20 mouse cellular contexts compared by ENCODE assay signal in the genomic region with DNA sequence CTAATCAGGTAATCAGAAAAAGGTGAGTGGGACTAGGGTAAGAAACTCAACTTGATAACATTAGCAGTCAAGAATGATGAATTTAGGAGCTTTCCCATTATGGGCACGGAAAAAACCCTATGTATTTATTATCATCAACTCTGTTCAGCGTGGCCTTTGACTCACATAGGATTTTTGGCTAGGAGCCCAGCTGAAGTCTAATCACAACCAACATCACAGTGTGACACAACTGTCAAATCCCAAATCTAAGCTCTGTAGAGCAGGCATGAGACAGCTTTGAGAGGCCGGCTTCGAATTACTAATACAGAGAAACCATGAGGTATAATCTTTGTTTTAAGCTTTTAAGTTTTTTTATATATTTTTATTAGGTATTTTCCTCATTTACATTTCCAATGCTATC.
DNase-seq lines count a peak whose midpoint lies in the region; ATAC-seq and TF ChIP-seq lines count a peak whose summit lies in the region.
"Had no signal": no experiment of that assay in that cellular context is flagged by ENCODE, and none has a peak within 500 bp of the region (broad histone marks: within the 10 kb centered on the region; RNA-seq: fewer than 3 reads in every experiment).

No protein-coding gene starts in this region.

- peaks cover 5% of the 10 kb centered on the region for H3K4me1 ChIP-seq in liver, postnatal 0 days (ENCODE audit: insufficient read depth)
- H3K4me1 ChIP-seq in neural tube, embryonic 15.5 days: no peaks in the 10 kb centered on the region
- H3K4me1 ChIP-seq in midbrain, embryonic 14.5 days (ENCODE audit: control insufficient read depth, insufficient read depth, low read length): no peaks in the 10 kb centered on the region
- H3K4me1 ChIP-seq: forebrain, embryonic 10.5 days; heart, embryonic 12.5 days; hindbrain, embryonic 15.5 days had no signal

- no peaks in the 10 kb centered on the region for H3K36me3 ChIP-seq in liver, postnatal 0 days (replicated peaks; ENCODE audit: insufficient read depth, low read length)
- H3K36me3 ChIP-seq in neural tube, embryonic 15.5 days: no peaks in the 10 kb centered on the region
- no peaks in the 10 kb centered on the region for H3K36me3 ChIP-seq in midbrain, embryonic 14.5 days (ENCODE audit: control insufficient read depth, insufficient read depth, low read length)
- H3K36me3 ChIP-seq: heart, embryonic 12.5 days; hindbrain, embryonic 15.5 days had no signal

- 65% methylated on average over 4 of the region's 4 CpGs for WGBS in liver, postnatal 0 days (ENCODE audit: insufficient replicate concordance)
- 84% methylated on average over 4 of the region's 4 CpGs for WGBS in neural tube, embryonic 15.5 days
- 87% methylated on average over 4 of the region's 4 CpGs for WGBS in midbrain, embryonic 14.5 days

- H3K27me3 ChIP-seq in liver, postnatal 0 days (ENCODE audit: insufficient read depth, low read length): no peaks in the 10 kb centered on the region
- H3K27me3 ChIP-seq in neural tube, embryonic 15.5 days (replicated peaks): no peaks in the 10 kb centered on the region
- H3K27me3 ChIP-seq in midbrain, embryonic 14.5 days (ENCODE audit: control insufficient read depth, insufficient read depth, low read length): no peaks in the 10 kb centered on the region
- H3K27me3 ChIP-seq: embryonic facial prominence, embryonic 15.5 days; heart, embryonic 12.5 days; hindbrain, embryonic 15.5 days had no signal

- peak; percentile 87 for ATAC-seq in liver, postnatal 0 days
- 0 out of 2 replicates have a peak, but pooled peaks have one; percentile 18 for ATAC-seq in common myeloid progenitor, adult 5-6 weeks (replicated peaks; ENCODE audit: low read depth, poor library complexity, severe bottlenecking)
- no peak for ATAC-seq in neural tube, embryonic 15.5 days (ENCODE audit: low FRiP score)
- no peak for ATAC-seq in midbrain, embryonic 14.5 days (ENCODE audit: low FRiP score, low TSS enrichment)
- ATAC-seq: forebrain, embryonic 14.5 days; inflammation-experienced regulatory T-cells, adult 6 months had no signal

- no peak overlapping the region for H3K27ac ChIP-seq in liver, postnatal 0 days (ENCODE audit: low read depth)
- no peak overlapping the region for H3K27ac ChIP-seq in neural tube, embryonic 15.5 days (replicated peaks)
- H3K27ac ChIP-seq in midbrain, embryonic 14.5 days (replicated peaks; ENCODE audit: low read depth, low read length): no peak overlapping the region
- H3K27ac ChIP-seq: embryonic facial prominence, embryonic 15.5 days; forebrain, embryonic 10.5 days; gastrocnemius, adult 2 months; hindbrain, embryonic 15.5 days had no signal

- H3K4me2 ChIP-seq in liver, postnatal 0 days (ENCODE audit: low read depth, low read length): no peak overlapping the region
- H3K4me2 ChIP-seq in neural tube, embryonic 15.5 days: no peak overlapping the region
- H3K4me2 ChIP-seq in midbrain, embryonic 14.5 days (ENCODE audit: low read length): no peak overlapping the region
- H3K4me2 ChIP-seq: embryonic facial prominence, embryonic 15.5 days; heart, embryonic 12.5 days; hindbrain, embryonic 15.5 days had no signal

- no peak overlapping the region for H3K4me3 ChIP-seq in liver, postnatal 0 days (ENCODE audit: low read depth, low read length)
- no peak overlapping the region for H3K4me3 ChIP-seq in neural tube, embryonic 15.5 days (replicated peaks)
- no peak overlapping the region for H3K4me3 ChIP-seq in midbrain, embryonic 14.5 days (replicated peaks; ENCODE audit: low read depth, low read length)
- H3K4me3 ChIP-seq: embryonic facial prominence, embryonic 15.5 days; erythroblast, embryonic 14.5 days; forebrain, embryonic 10.5 days; gastrocnemius, adult 2 months; heart, embryonic 12.5 days; hindbrain, embryonic 15.5 days had no signal

- DNase-seq in liver, postnatal 0 days: peak; percentile 39
- DNase-seq in liver: no peak
- DNase-seq in 416B (ENCODE audit: low read depth): peak; percentile 73
- peak; percentile 40 for DNase-seq in MN1 (ENCODE audit: low spot score)
- no peak for DNase-seq in thymus, postnatal 10 days (ENCODE audit: low spot score in 2 of 2)
- no peak for DNase-seq in midbrain, embryonic 14.5 days
- DNase-seq: cerebellum, adult 2 months; cerebellum, postnatal 10 days; embryo, embryonic 11 days; gastrocnemius, adult 2 months; gastrocnemius, postnatal 25 days had no signal

- TF ChIP-seq EP300 in liver, postnatal 0 days (IDR thresholded peaks at IDR 0.05; ENCODE audit: low read depth): no peak

- H3K9ac ChIP-seq in liver, postnatal 0 days (replicated peaks): no peak overlapping the region
- no peak overlapping the region for H3K9ac ChIP-seq in neural tube, embryonic 15.5 days (replicated peaks)
- no peak overlapping the region for H3K9ac ChIP-seq in midbrain, embryonic 14.5 days (replicated peaks; ENCODE audit: low read length)
- H3K9ac ChIP-seq: embryonic facial prominence, embryonic 15.5 days; heart, embryonic 12.5 days; hindbrain, embryonic 15.5 days had no signal

- no peaks in the 10 kb centered on the region for H3K9me3 ChIP-seq in liver, postnatal 0 days (ENCODE audit: low read length)
- H3K9me3 ChIP-seq in neural tube, embryonic 15.5 days (replicated peaks): no peaks in the 10 kb centered on the region
- H3K9me3 ChIP-seq in midbrain, embryonic 14.5 days (ENCODE audit: control insufficient read depth, low read length): no peaks in the 10 kb centered on the region; the same call in 1 of the 2 replicates
- H3K9me3 ChIP-seq: embryonic facial prominence, embryonic 15.5 days; heart, embryonic 12.5 days; hindbrain, embryonic 15.5 days had no signal

- TF ChIP-seq CTCF in liver, postnatal 0 days (IDR thresholded peaks at IDR 0.05; ENCODE audit: low read depth): no peak

Comparison
In these comparisons a context has a peak if more than half of its experiments do, and no peak if none do; other contexts are left out.
1. DNase-seq: peak in liver, postnatal 0 days (single experiment), 416B (single experiment) and MN1 (single experiment); none in liver (single experiment), thymus, postnatal 10 days (0 of 2) and midbrain, embryonic 14.5 days (single experiment).
2. ATAC-seq: peak in liver, postnatal 0 days (single experiment) and common myeloid progenitor, adult 5-6 weeks (single experiment); none in neural tube, embryonic 15.5 days (single experiment) and midbrain, embryonic 14.5 days (single experiment).